Mouse (Mus musculus) liver, embryonic 16.5 days (tissue): ENCODE data around the gene Nudcd3. TPM values are rescaled to one million over a fixed set of nuclear protein-coding genes. Genes with fewer than 3 reads are reported as not detected.

Experiments used
- ATAC-seq: fragments of 200-750 bp; cut with Nextera tagmentation; 2 replicates; pipeline ENCODE4 v1.8.0; 2017; ENCODE audit warnings: low read depth, mild to moderate bottlenecking, moderate number of reproducible peaks, moderate library complexity
- H3K27ac ChIP-seq: fragments of 300-500 bp; sonication (generic); 2 replicates; pipeline ENCODE4 v1.5.1; 2014; ENCODE audit warnings: mild to moderate bottlenecking, low read length
- H3K27me3 ChIP-seq: fragments of 300-500 bp; sonication (generic); 2 replicates; pipeline ENCODE4 v1.6.1; 2014; ENCODE audit warnings: low read depth, low read length, mixed read lengths; ENCODE audit not compliant: control insufficient read depth, insufficient read depth
- H3K36me3 ChIP-seq: fragments of 300-500 bp; sonication (generic); 2 replicates; pipeline ENCODE4 v1.6.1; 2014; ENCODE audit warnings: mild to moderate bottlenecking; ENCODE audit not compliant: control insufficient read depth, insufficient read depth
- H3K4me1 ChIP-seq: fragments of 300-500 bp; sonication (generic); 2 replicates; pipeline ENCODE4 v1.6.1; 2014; ENCODE audit warnings: low read depth, low read length, mixed read lengths; ENCODE audit not compliant: control insufficient read depth
- H3K4me2 ChIP-seq: fragments of 300-500 bp; sonication (generic); 2 replicates; pipeline ENCODE4 v1.6.1; 2014; ENCODE audit warnings: low read depth, low read length, mixed read lengths
- H3K4me3 ChIP-seq: fragments of 300-500 bp; sonication (generic); 2 replicates; pipeline ENCODE4 v1.5.1; 2014; ENCODE audit warnings: low read depth, mild to moderate bottlenecking, low read length
- H3K9ac ChIP-seq: fragments of 300-500 bp; sonication (generic); 2 replicates; pipeline ENCODE4 v1.6.1; 2014; ENCODE audit warnings: low read depth, low read length
- H3K9me3 ChIP-seq: fragments of 300-500 bp; sonication (generic); replicated peaks from 2 replicates; pipeline ENCODE4 v1.6.1; 2016; ENCODE audit warnings: low read length; ENCODE audit not compliant: control insufficient read depth
- WGBS: fragments of 180-500 bp; shearing (Covaris S2); extraction: QIAGEN DNeasy Blood & Tissue Kit; methylation state at CpG from one replicate; pipeline ENCODE4 v1.1.7; 2014; ENCODE audit not compliant: insufficient replicate concordance; 5-methylcytosine and 5-hydroxymethylcytosine counted together
- polyA plus RNA-seq: library from polyadenylated mRNA; unstranded; fragments of >200 nt; fragmentation: Nextera tagmentation; extraction: Ambion mirVana; gene quantifications from 2 replicates; pipeline ENCODE4 v1.2.1, GENCODE M21; 2015

Nudcd3 gene
- polyA plus RNA-seq, result 11.1 and 11.5 TPM in 2 replicates

GRCm38 (mm10) chr11:6200087-6200569 lies at the start of gene Nudcd3:
Gene Nudcd3 (minus strand): TSS chr11:6200415.
- WGBS, result under 1% methylated on average over 39 of the region's 39 CpGs
- Histone ChIP-seq H3K9ac (peak within 1 kb of the TSS; percentile 86), H3K27me3 (no peaks in the 10 kb centered on the region), H3K4me2 (peak within 1 kb of the TSS; percentile 93), H3K27ac (peak within 1 kb of the TSS; percentile 62), H3K9me3 (no peaks in the 10 kb centered on the region), H3K36me3 (no peaks in the 10 kb centered on the region), H3K4me3 (peak within 1 kb of the TSS; percentile 99), H3K4me1 (peaks cover 15% of the 10 kb centered on the region)
- ATAC-seq, result peak; percentile 96

- WGBS, result 55% methylated on average over 19 of the region's 19 CpGs
- Histone ChIP-seq H3K27ac (no peak overlapping the region), H3K36me3 (no peaks in the 10 kb centered on the region), H3K4me3 (no peak overlapping the region), H3K9ac (no peak overlapping the region), H3K27me3 (no peaks in the 10 kb centered on the region), H3K4me2 (no peak overlapping the region), H3K4me1 (no peaks in the 10 kb centered on the region), H3K9me3 (no peaks in the 10 kb centered on the region)
- ATAC-seq, result no peak
Measured at GRCm38 (mm10) chr11:6244707-6245106, 44.5 kb upstream of the Nudcd3 start.

- peaks cover 7% of the 10 kb centered on the region for H3K9me3 ChIP-seq
- no peak overlapping the region for H3K4me3 ChIP-seq
- H3K27me3 ChIP-seq, result no peaks in the 10 kb centered on the region
- no peaks in the 10 kb centered on the region for H3K4me1 ChIP-seq
- H3K27ac ChIP-seq, result no peak overlapping the region
- H3K36me3 ChIP-seq, result no peaks in the 10 kb centered on the region
- ATAC-seq, result no peak
- no peak overlapping the region for H3K9ac ChIP-seq
- H3K4me2 ChIP-seq, result no peak overlapping the region
- WGBS, result 63% methylated on average over 4 of the region's 4 CpGs
Measured at GRCm38 (mm10) chr11:6233025-6233424, 32.8 kb upstream of the Nudcd3 start.

GRCm38 (mm10) chr11:6230012-6230411 lies 29.8 kb upstream of the Nudcd3 start, which contains the start of gene Npc1l1:
Gene Npc1l1 (minus strand): TSS chr11:6230143.
- Histone ChIP-seq H3K9ac (no peak within 1 kb of the TSS), H3K27ac (no peak within 1 kb of the TSS), H3K36me3 (no peaks in the 10 kb centered on the region), H3K4me3 (no peak within 1 kb of the TSS), H3K9me3 (peaks cover under 1% of the 10 kb centered on the region), H3K4me2 (no peak within 1 kb of the TSS), H3K4me1 (no peaks in the 10 kb centered on the region), H3K27me3 (no peaks in the 10 kb centered on the region)
- ATAC-seq, result no peak
- WGBS, result 47% methylated on average over 7 of the region's 7 CpGs

- H3K9ac ChIP-seq, result no peak overlapping the region
- H3K27ac ChIP-seq, result no peak overlapping the region
- no peak overlapping the region for H3K4me2 ChIP-seq
- H3K36me3 ChIP-seq, result no peaks in the 10 kb centered on the region
- ATAC-seq, result no peak
- H3K4me1 ChIP-seq, result no peaks in the 10 kb centered on the region
- H3K9me3 ChIP-seq, result no peaks in the 10 kb centered on the region
- no peaks in the 10 kb centered on the region for H3K27me3 ChIP-seq
- no peak overlapping the region for H3K4me3 ChIP-seq
- WGBS, result 60% methylated on average over 14 of the region's 14 CpGs
Measured at GRCm38 (mm10) chr11:6224541-6225229, 24.5 kb upstream of the Nudcd3 start.

- no peak for ATAC-seq
- Histone ChIP-seq H3K9ac (no peak overlapping the region), H3K4me1 (no peaks in the 10 kb centered on the region), H3K4me3 (no peak overlapping the region), H3K4me2 (no peak overlapping the region), H3K27ac (no peak overlapping the region), H3K27me3 (no peaks in the 10 kb centered on the region), H3K36me3 (no peaks in the 10 kb centered on the region), H3K9me3 (no peaks in the 10 kb centered on the region)
- 81% methylated on average over 10 of the region's 10 CpGs for WGBS
Measured at GRCm38 (mm10) chr11:6222187-6222586, 22.0 kb upstream of the Nudcd3 start.

- WGBS, result 68% methylated on average over 6 of the region's 6 CpGs
Measured at GRCm38 (mm10) chr11:6219967-6220366, 19.8 kb upstream of the Nudcd3 start.

GRCm38 (mm10) chr11:6218189-6218896 lies 18.1 kb upstream of the Nudcd3 start:
- H3K4me3 ChIP-seq, result no peak overlapping the region
- H3K9me3 ChIP-seq, result no peaks in the 10 kb centered on the region
- WGBS, result 42% methylated on average over 11 of the region's 11 CpGs
- no peaks in the 10 kb centered on the region for H3K27me3 ChIP-seq
- H3K27ac ChIP-seq, result no peak overlapping the region
- H3K9ac ChIP-seq, result no peak overlapping the region
- H3K4me2 ChIP-seq, result no peak overlapping the region
- no peaks in the 10 kb centered on the region for H3K4me1 ChIP-seq
- no peaks in the 10 kb centered on the region for H3K36me3 ChIP-seq
- ATAC-seq, result no peak

More at GRCm38 (mm10) chr11:6219967-6220366, 19.8 kb upstream of the Nudcd3 start:
- Histone ChIP-seq H3K4me3 (no peak overlapping the region), H3K9me3 (no peaks in the 10 kb centered on the region), H3K9ac (no peak overlapping the region), H3K27me3 (no peaks in the 10 kb centered on the region), H3K4me2 (no peak overlapping the region), H3K36me3 (no peaks in the 10 kb centered on the region), H3K4me1 (no peaks in the 10 kb centered on the region), H3K27ac (no peak overlapping the region)
- ATAC-seq, result no peak

GRCm38 (mm10) chr11:6216834-6217233 lies 16.6 kb upstream of the Nudcd3 start:
- Histone ChIP-seq H3K36me3 (no peaks in the 10 kb centered on the region), H3K4me3 (no peak overlapping the region), H3K9me3 (no peaks in the 10 kb centered on the region), H3K27ac (no peak overlapping the region), H3K9ac (no peak overlapping the region), H3K27me3 (no peaks in the 10 kb centered on the region), H3K4me2 (no peak overlapping the region), H3K4me1 (no peaks in the 10 kb centered on the region)
- ATAC-seq, result no peak
- WGBS, result 59% methylated on average over 3 of the region's 3 CpGs
